Mouse (Mus musculus): Measurements from ENCODE around the gene Col13a1. TPM values are rescaled to one million over a fixed set of nuclear protein-coding genes. Genes with fewer than 3 reads are reported as not detected.

Col13a1 gene
- polyA plus RNA-seq, 1 experiment: 25.3 TPM

DNA sequence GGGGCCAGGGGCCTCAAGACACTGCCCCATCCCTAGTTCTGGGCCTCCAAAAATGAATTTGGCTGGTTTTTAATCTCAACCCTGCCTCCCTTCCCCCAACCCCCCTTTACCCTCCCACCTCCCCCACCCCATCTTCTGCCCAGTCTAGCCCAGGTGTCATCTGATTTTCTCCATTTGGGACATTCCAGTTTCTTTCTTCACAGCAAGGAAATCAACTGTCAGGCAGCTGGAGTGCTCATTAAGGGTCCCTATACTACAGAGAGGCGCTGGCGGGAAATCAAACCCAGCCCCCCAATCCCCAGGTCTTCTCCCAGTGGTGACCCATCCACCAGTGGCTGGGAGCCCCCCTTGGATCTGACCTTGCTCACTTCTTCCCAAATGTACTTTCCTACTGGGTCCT, 4.3 kb downstream of the Col13a1 start:
- no peak for DNase-seq
- TF ChIP-seq CTCF (IDR thresholded peaks at IDR 0.05; ENCODE audit: insufficient read depth, low read length) (no peak), POLR2A (IDR thresholded peaks at IDR 0.05; ENCODE audit: borderline replicate concordance, extremely low read depth, low read depth, low read length) (no peak)
- 81% methylated on average over 2 of the region's 2 CpGs for WGBS
- no peaks in the 10 kb centered on the region for H3K4me1 ChIP-seq (ENCODE audit: control insufficient read depth, insufficient read depth, low read length)
- no peak overlapping the region for H3K4me3 ChIP-seq (replicated peaks; ENCODE audit: extremely low read depth, low read depth, low read length)

GRCm38 (mm10) chr10:61972041-61972440, 6.9 kb downstream of the Col13a1 start:
- no peak for TF ChIP-seq POLR2A (IDR thresholded peaks at IDR 0.05; ENCODE audit: borderline replicate concordance, extremely low read depth, low read depth, low read length)
- no peak for TF ChIP-seq CTCF (IDR thresholded peaks at IDR 0.05; ENCODE audit: insufficient read depth, low read length)
- Histone ChIP-seq H3K4me1 (ENCODE audit: control insufficient read depth, insufficient read depth, low read length) (no peaks in the 10 kb centered on the region), H3K4me3 (replicated peaks; ENCODE audit: extremely low read depth, low read depth, low read length) (no peak overlapping the region)
- no peak for DNase-seq
- WGBS: 23% methylated on average over 4 of the region's 4 CpGs

GRCm38 (mm10) chr10:61968003-61968553, 10.8 kb downstream of the Col13a1 start:
- Histone ChIP-seq H3K4me1 (ENCODE audit: control insufficient read depth, insufficient read depth, low read length) (no peaks in the 10 kb centered on the region), H3K4me3 (replicated peaks; ENCODE audit: extremely low read depth, low read depth, low read length) (no peak overlapping the region)
- no peak for TF ChIP-seq CTCF (IDR thresholded peaks at IDR 0.05; ENCODE audit: insufficient read depth, low read length)
- 64% methylated on average over 7 of the region's 7 CpGs for WGBS
- DNase-seq: no peak

GRCm38 (mm10) chr10:61967207-61967606, 11.7 kb downstream of the Col13a1 start:
- no peak for DNase-seq
- H3K4me3 ChIP-seq (replicated peaks; ENCODE audit: extremely low read depth, low read depth, low read length): no peak overlapping the region
- TF ChIP-seq CTCF (IDR thresholded peaks at IDR 0.05; ENCODE audit: insufficient read depth, low read length) (no peak), POLR2A (IDR thresholded peaks at IDR 0.05; ENCODE audit: borderline replicate concordance, extremely low read depth, low read depth, low read length) (no peak)
- WGBS: 69% methylated on average over 3 of the region's 3 CpGs
- no peaks in the 10 kb centered on the region for H3K4me1 ChIP-seq (ENCODE audit: control insufficient read depth, insufficient read depth, low read length)

GRCm38 (mm10) chr10:61965386-61965841, 13.5 kb downstream of the Col13a1 start:
- WGBS: 38% methylated on average over 7 of the region's 7 CpGs
- TF ChIP-seq CTCF (IDR thresholded peaks at IDR 0.05; ENCODE audit: insufficient read depth, low read length) (no peak), POLR2A (IDR thresholded peaks at IDR 0.05; ENCODE audit: borderline replicate concordance, extremely low read depth, low read depth, low read length) (no peak)

DNA sequence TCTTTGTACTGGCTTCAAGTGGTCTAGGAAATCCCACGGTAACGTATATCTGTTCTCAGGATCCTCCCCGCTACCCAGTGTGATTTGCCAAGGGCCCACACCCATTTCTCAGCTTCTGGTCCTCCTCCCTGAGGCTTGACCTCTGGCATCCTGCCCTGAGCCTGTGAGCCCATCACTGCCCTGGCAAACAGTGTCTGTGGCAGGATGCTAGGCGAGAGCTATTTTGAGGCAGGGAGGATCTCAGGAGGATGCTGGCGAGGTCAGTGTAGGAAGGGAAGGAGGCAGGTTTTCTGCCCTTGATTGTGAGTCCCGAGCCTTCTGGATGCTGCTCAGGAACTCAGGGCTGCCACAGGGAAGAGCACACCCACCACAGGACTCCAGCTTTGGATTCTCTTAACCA, 22.2 kb downstream of the Col13a1 start:
- WGBS: 26% methylated on average over 6 of the region's 6 CpGs
- TF ChIP-seq POLR2A (IDR thresholded peaks at IDR 0.05; ENCODE audit: borderline replicate concordance, extremely low read depth, low read depth, low read length) (no peak), CTCF (IDR thresholded peaks at IDR 0.05; ENCODE audit: insufficient read depth, low read length) (no peak)
- no peak for DNase-seq

More at GRCm38 (mm10) chr10:61965386-61965841, 13.5 kb downstream of the Col13a1 start:
- no peaks in the 10 kb centered on the region for H3K4me1 ChIP-seq (ENCODE audit: control insufficient read depth, insufficient read depth, low read length)
- no peak for DNase-seq
- no peak overlapping the region for H3K4me3 ChIP-seq (replicated peaks; ENCODE audit: extremely low read depth, low read depth, low read length)

DNA sequence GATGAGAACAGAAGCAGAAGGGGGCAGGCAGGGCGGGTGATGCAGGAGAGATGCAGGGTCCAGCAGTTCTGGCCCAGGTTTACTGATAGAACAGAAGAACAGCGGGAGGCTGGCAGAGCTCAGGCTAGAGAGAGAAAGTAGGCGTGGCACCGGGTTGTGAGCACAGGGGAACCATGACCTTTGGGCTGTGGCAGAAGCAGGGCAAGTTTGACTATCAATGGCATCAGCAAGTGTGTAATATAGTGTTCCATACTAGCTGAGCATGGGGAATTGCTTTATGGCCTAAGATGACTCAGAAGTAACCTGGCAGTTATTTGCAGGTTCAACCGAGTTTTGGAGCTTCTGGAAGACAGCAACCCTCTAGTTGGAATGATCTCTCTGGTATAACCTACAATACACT, 25.0 kb downstream of the Col13a1 start:
- WGBS: 79% methylated on average over 5 of the region's 5 CpGs
- no peak for DNase-seq

More for the DNA sequence above, 22.2 kb downstream of the Col13a1 start:
- Histone ChIP-seq H3K4me3 (replicated peaks; ENCODE audit: extremely low read depth, low read depth, low read length) (no peak overlapping the region), H3K4me1 (ENCODE audit: control insufficient read depth, insufficient read depth, low read length) (no peaks in the 10 kb centered on the region)

GRCm38 (mm10) chr10:61949542-61949941, 29.4 kb downstream of the Col13a1 start:
- TF ChIP-seq CTCF (IDR thresholded peaks at IDR 0.05; ENCODE audit: insufficient read depth, low read length) (no peak), POLR2A (IDR thresholded peaks at IDR 0.05; ENCODE audit: borderline replicate concordance, extremely low read depth, low read depth, low read length) (no peak)
- no peak for DNase-seq
- Histone ChIP-seq H3K4me3 (replicated peaks; ENCODE audit: extremely low read depth, low read depth, low read length) (no peak overlapping the region), H3K4me1 (ENCODE audit: control insufficient read depth, insufficient read depth, low read length) (no peaks in the 10 kb centered on the region)
- 83% methylated on average over 6 of the region's 6 CpGs for WGBS

More for the DNA sequence above, 25.0 kb downstream of the Col13a1 start:
- Histone ChIP-seq H3K4me3 (replicated peaks; ENCODE audit: extremely low read depth, low read depth, low read length) (no peak overlapping the region), H3K4me1 (ENCODE audit: control insufficient read depth, insufficient read depth, low read length) (no peaks in the 10 kb centered on the region)
- TF ChIP-seq POLR2A (IDR thresholded peaks at IDR 0.05; ENCODE audit: borderline replicate concordance, extremely low read depth, low read depth, low read length) (no peak), CTCF (IDR thresholded peaks at IDR 0.05; ENCODE audit: insufficient read depth, low read length) (no peak)

- no peaks in the 10 kb centered on the region for H3K4me1 ChIP-seq (ENCODE audit: control insufficient read depth, insufficient read depth, low read length)
- no peak overlapping the region for H3K4me3 ChIP-seq (replicated peaks; ENCODE audit: extremely low read depth, low read depth, low read length)
- 55% methylated on average over 2 of the region's 2 CpGs for WGBS
- no peak for DNase-seq
- no peak for TF ChIP-seq CTCF (IDR thresholded peaks at IDR 0.05; ENCODE audit: insufficient read depth, low read length)
Observed at GRCm38 (mm10) chr10:61944386-61944785, 34.5 kb downstream of the Col13a1 start.

- TF ChIP-seq POLR2A (IDR thresholded peaks at IDR 0.05; ENCODE audit: borderline replicate concordance, extremely low read depth, low read depth, low read length) (no peak), CTCF (IDR thresholded peaks at IDR 0.05; ENCODE audit: insufficient read depth, low read length) (no peak)
- DNase-seq: no peak
- no peaks in the 10 kb centered on the region for H3K4me1 ChIP-seq (ENCODE audit: control insufficient read depth, insufficient read depth, low read length)
- 48% methylated on average over 10 of the region's 10 CpGs for WGBS
- H3K4me3 ChIP-seq (replicated peaks; ENCODE audit: extremely low read depth, low read depth, low read length): no peak overlapping the region
Observed at GRCm38 (mm10) chr10:61943480-61943879, 35.4 kb downstream of the Col13a1 start.

Data from lung, adult 2 months (tissue).